In genomic region chr17:47420195-47420594, GRCm38 (mm10) we compare ENCODE assay signal across 18 mouse cellular contexts. TPM values are rescaled to one million over a fixed set of nuclear protein-coding genes. Genes with fewer than 3 reads are reported as not detected.
"Had no signal": no experiment of that assay in that cellular context is flagged by ENCODE, and none has a peak within 500 bp of the region (broad histone marks: within the 10 kb centered on the region; RNA-seq: fewer than 3 reads in every experiment).

No protein-coding gene starts in this region.

- H3K27me3 ChIP-seq: midbrain, embryonic 12.5 days; neural tube, embryonic 13.5 days; stomach, embryonic 15.5 days had no signal

- H3K4me1 ChIP-seq: midbrain, embryonic 10.5 days; midbrain, embryonic 12.5 days; neural tube, embryonic 13.5 days; stomach, embryonic 15.5 days had no signal

- H3K9ac ChIP-seq: liver, embryonic 14.5 days; lung, embryonic 14.5 days; midbrain, embryonic 12.5 days; neural tube, embryonic 13.5 days; stomach, embryonic 15.5 days had no signal

- H3K9me3 ChIP-seq: midbrain, embryonic 10.5 days; midbrain, embryonic 12.5 days; neural tube, embryonic 13.5 days; stomach, embryonic 15.5 days had no signal

- DNase-seq: lung, adult 18-20 months; lung, embryonic 14.5 days; lung, postnatal 10 days; lung, postnatal 4 days; midbrain, embryonic 14.5 days; right cerebral cortex, postnatal 14 days; thymus, adult 18-20 months; thymus, postnatal 14 days; thymus, postnatal 36 days had no signal

- H3K4me3 ChIP-seq: midbrain, embryonic 10.5 days; midbrain, embryonic 12.5 days; myocyte; neural tube, embryonic 13.5 days; stomach, embryonic 15.5 days had no signal

- H3K27ac ChIP-seq: liver, embryonic 14.5 days; midbrain, embryonic 10.5 days; midbrain, embryonic 12.5 days; neural tube, embryonic 13.5 days had no signal

- H3K36me3 ChIP-seq: midbrain, embryonic 10.5 days; midbrain, embryonic 12.5 days; neural tube, embryonic 13.5 days; stomach, embryonic 15.5 days had no signal

- ATAC-seq: midbrain, embryonic 16.5 days had no signal

- H3K4me2 ChIP-seq: lung, embryonic 14.5 days; midbrain, embryonic 12.5 days; neural tube, embryonic 13.5 days; stomach, embryonic 15.5 days had no signal

RNA-seq across cellular contexts. Expression of gene 1700001C19Rik, which starts 17.0 kb away (rescaled TPM):
- polyA plus RNA-seq: lung, embryonic 16.5 days; myocyte; spleen, adult 2 months had no signal
